Mouse (Mus musculus) urinary bladder, adult 2 months (tissue): Measurements from ENCODE around the gene Cpm. TPM values are rescaled to one million over a fixed set of nuclear protein-coding genes. Genes with fewer than 3 reads are reported as not detected.

Source experiments
- DNase-seq: peaks from one replicate; pipeline ENCODE4 v3.0.0; 2022; ENCODE audit warnings: low spot score
- polyA plus RNA-seq: library from polyadenylated mRNA; depleted of rRNA; stranded (reverse); fragments of >200 nt; gene quantifications from 2 replicates; pipeline ENCODE4 v1.2.3, GENCODE M21; 2012

The Cpm gene
- polyA plus RNA-seq, 1 experiment, result 4.1 TPM

- no peak for DNase-seq
Observed at GRCm38 (mm10) chr10:117674359-117675019, 45.2 kb downstream of the Cpm start.

- no peak for DNase-seq
Observed at GRCm38 (mm10) chr10:117675096-117676035, 46.1 kb downstream of the Cpm start.

- no peak for DNase-seq
Observed at GRCm38 (mm10) chr10:117676036-117676643, 46.8 kb downstream of the Cpm start.

- DNase-seq, result no peak
Observed at GRCm38 (mm10) chr10:117676644-117677313, 47.5 kb downstream of the Cpm start.

GRCm38 (mm10) chr10:117677494-117678236 is 48.4 kb downstream of the Cpm start:
- no peak for DNase-seq

GRCm38 (mm10) chr10:117678357-117678756 is 49.1 kb downstream of the Cpm start:
- no peak for DNase-seq

GRCm38 (mm10) chr10:117679029-117679686 is 49.9 kb downstream of the Cpm start:
- no peak for DNase-seq

- no peak for DNase-seq
Observed at GRCm38 (mm10) chr10:117679963-117680473, 50.7 kb downstream of the Cpm start.

GRCm38 (mm10) chr10:117680868-117681513 is 51.7 kb downstream of the Cpm start:
- DNase-seq, result no peak

GRCm38 (mm10) chr10:117681543-117681942 is 52.2 kb downstream of the Cpm start:
- no peak for DNase-seq

- DNase-seq, result no peak
Observed at GRCm38 (mm10) chr10:117681999-117682857, 52.9 kb downstream of the Cpm start.

- DNase-seq, result no peak
Observed at GRCm38 (mm10) chr10:117682858-117683733, 53.8 kb downstream of the Cpm start.

- no peak for DNase-seq
Observed at GRCm38 (mm10) chr10:117683734-117684037, 54.4 kb downstream of the Cpm start.

- DNase-seq, result no peak
Observed at GRCm38 (mm10) chr10:117684298-117685170, 55.2 kb downstream of the Cpm start.

- DNase-seq, result no peak
Observed at GRCm38 (mm10) chr10:117685171-117685848, 56.0 kb downstream of the Cpm start.

GRCm38 (mm10) chr10:117685849-117686591 is 56.7 kb downstream of the Cpm start:
- no peak for DNase-seq
